Mouse (Mus musculus) G1E (cell line): Measurements from ENCODE around the gene Eef1a1.

ENCODE experiments used
- CTCF ChIP-seq: IDR thresholded peaks from 2 replicates; pipeline ENCODE4 v1.5.1; 2012; ENCODE audit warnings: low read depth, low read length, inconsistent platforms, mixed read lengths
- GATA1 ChIP-seq: IDR thresholded peaks from 2 replicates; pipeline ENCODE4 v1.6.1; 2012; ENCODE audit warnings: borderline replicate concordance, low read length, inconsistent platforms, mixed read lengths
- POLR2AphosphoS5 ChIP-seq: IDR thresholded peaks from 2 replicates; pipeline ENCODE4 v1.6.1; 2012; ENCODE audit warnings: low read depth, low read length, inconsistent platforms; ENCODE audit not compliant: insufficient replicate concordance
- TAL1 ChIP-seq: conservative IDR thresholded peaks from 2 replicates; pipeline ENCODE4 v1.6.1; 2012; ENCODE audit warnings: low read depth, low read length, inconsistent platforms, mixed read lengths

DNA sequence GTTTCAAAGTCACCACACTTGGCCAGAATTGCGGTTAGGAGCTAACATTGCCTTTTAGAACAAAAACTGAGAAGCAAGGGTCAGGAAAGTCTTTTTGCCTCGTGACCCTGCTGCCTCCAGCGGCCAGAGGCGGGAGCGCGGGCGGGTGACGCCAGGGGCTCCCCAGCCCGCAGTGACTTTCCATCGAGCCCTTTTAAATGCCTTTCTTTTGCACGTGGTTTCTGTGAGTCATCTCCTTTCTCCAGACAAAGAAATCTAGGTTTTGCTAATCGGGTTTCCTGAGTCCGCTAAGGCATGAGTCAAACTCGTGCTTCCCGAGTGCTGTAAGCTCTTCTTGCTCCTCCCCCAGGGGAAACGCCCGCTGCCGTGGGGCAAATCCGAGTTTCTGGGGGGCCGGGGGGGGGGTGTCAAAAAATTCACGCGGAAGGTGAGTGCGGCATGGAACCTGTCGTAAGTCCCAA is 38.4 kb upstream of the Eef1a1 start:
- TF ChIP-seq CTCF (peak; percentile 54), TAL1 (no peak), POLR2AphosphoS5 (no peak), GATA1 (no peak)
